Mouse (Mus musculus): Measurements from ENCODE around the gene Rbm19. TPM values are rescaled to one million over a fixed set of nuclear protein-coding genes. Genes with fewer than 3 reads are reported as not detected.

Gene Rbm19
- 16.0 and 16.2 TPM in 2 replicates for polyA plus RNA-seq (2014; fragmentation: Nextera tagmentation; extraction: Ambion mirVana)

DNA sequence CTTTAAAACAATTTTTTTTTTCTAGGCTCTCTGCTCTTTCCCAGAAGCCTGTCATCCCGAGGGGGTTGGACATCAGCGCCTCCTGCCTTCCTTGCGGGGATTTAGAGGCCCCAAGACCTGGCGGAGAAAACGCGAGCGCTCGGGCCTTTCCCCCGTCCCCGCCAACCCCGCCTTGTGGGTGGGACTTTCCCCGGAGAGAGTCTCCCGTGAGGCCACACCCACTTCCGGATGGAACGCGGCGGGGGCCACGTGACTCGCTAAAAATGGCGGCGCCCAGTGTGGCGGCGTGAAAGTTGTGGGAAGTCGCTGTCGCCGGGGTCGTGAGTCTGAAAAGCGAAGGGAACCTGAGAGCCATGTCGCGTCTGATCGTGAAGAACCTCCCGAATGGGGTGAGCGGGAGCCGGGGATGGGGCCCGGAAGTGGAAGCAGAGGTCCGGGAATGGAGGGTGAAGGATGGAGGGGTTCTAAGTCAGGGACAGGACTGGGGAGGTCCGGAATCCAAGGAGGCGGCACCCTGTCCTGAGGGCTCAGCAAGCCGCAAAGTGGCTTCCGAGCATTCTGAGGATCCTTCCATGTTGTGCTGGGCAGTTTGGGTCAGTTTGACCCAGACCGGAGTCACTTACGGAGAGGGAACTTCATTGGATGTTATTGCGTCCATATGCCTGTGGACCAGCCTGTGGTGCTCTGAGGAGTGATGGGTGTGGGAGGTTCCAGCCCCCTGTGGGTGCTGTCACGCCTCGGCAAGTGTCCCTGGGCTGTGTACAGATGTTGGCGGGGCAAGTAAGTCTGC lies at the start of gene Rbm19:
TSS of gene Rbm19 (plus strand) at position 205 of the 790 bp plus-strand sequence.
- peaks cover 27% of the 10 kb centered on the region for H3K36me3 ChIP-seq (ENCODE audit: control insufficient read depth, insufficient read depth, low read length)
- no peaks in the 10 kb centered on the region for H3K27me3 ChIP-seq (ENCODE audit: control insufficient read depth, insufficient read depth, low read length)
- H3K4me1 ChIP-seq (ENCODE audit: control insufficient read depth, insufficient read depth, low read length) = peaks cover 5% of the 10 kb centered on the region
- under 1% methylated on average over 46 of the region's 46 CpGs for WGBS
- ATAC-seq (ENCODE audit: low FRiP score, low TSS enrichment) = peak; percentile 89
- no peak within 1 kb of the TSS; the same call in 1 of the 2 replicates for H3K27ac ChIP-seq (replicated peaks; ENCODE audit: low read depth, low read length)
- H3K9ac ChIP-seq (replicated peaks; ENCODE audit: low read length) = peak within 1 kb of the TSS; percentile 60
- peak; percentile 96 for DNase-seq
- no peaks in the 10 kb centered on the region for H3K9me3 ChIP-seq (ENCODE audit: control insufficient read depth, low read length)
- H3K4me3 ChIP-seq (replicated peaks; ENCODE audit: low read depth, low read length) = peak within 1 kb of the TSS; percentile 72
- H3K4me2 ChIP-seq (ENCODE audit: low read length) = peak within 1 kb of the TSS; percentile 93

- 55% methylated on average over 6 of the region's 6 CpGs for WGBS
- no peak overlapping the region for H3K27ac ChIP-seq (replicated peaks; ENCODE audit: low read depth, low read length)
Measured at GRCm38 (mm10) chr5:120067266-120067665, 49.0 kb upstream of the Rbm19 start.

GRCm38 (mm10) chr5:120074101-120074500 lies 42.2 kb upstream of the Rbm19 start:
- no peak for DNase-seq
- no peaks in the 10 kb centered on the region for H3K4me1 ChIP-seq (ENCODE audit: control insufficient read depth, insufficient read depth, low read length)
- no peak overlapping the region for H3K27ac ChIP-seq (replicated peaks; ENCODE audit: low read depth, low read length)
- no peak overlapping the region for H3K4me3 ChIP-seq (replicated peaks; ENCODE audit: low read depth, low read length)
- H3K9ac ChIP-seq (replicated peaks; ENCODE audit: low read length) = no peak overlapping the region
- no peaks in the 10 kb centered on the region for H3K36me3 ChIP-seq (ENCODE audit: control insufficient read depth, insufficient read depth, low read length)
- no peak for ATAC-seq (ENCODE audit: low FRiP score, low TSS enrichment)
- no peaks in the 10 kb centered on the region for H3K9me3 ChIP-seq (ENCODE audit: control insufficient read depth, low read length)
- WGBS = 80% methylated on average over 9 of the region's 9 CpGs
- H3K27me3 ChIP-seq (ENCODE audit: control insufficient read depth, insufficient read depth, low read length) = no peaks in the 10 kb centered on the region
- no peak overlapping the region for H3K4me2 ChIP-seq (ENCODE audit: low read length)

More at GRCm38 (mm10) chr5:120067266-120067665, 49.0 kb upstream of the Rbm19 start:
- Histone ChIP-seq H3K9me3 (ENCODE audit: control insufficient read depth, low read length) (no peaks in the 10 kb centered on the region), H3K27me3 (ENCODE audit: control insufficient read depth, insufficient read depth, low read length) (no peaks in the 10 kb centered on the region), H3K4me2 (ENCODE audit: low read length) (no peak overlapping the region), H3K4me1 (ENCODE audit: control insufficient read depth, insufficient read depth, low read length) (no peaks in the 10 kb centered on the region), H3K36me3 (ENCODE audit: control insufficient read depth, insufficient read depth, low read length) (no peaks in the 10 kb centered on the region), H3K4me3 (replicated peaks; ENCODE audit: low read depth, low read length) (no peak overlapping the region), H3K9ac (replicated peaks; ENCODE audit: low read length) (no peak overlapping the region)
- DNase-seq (no peak), ATAC-seq (ENCODE audit: low FRiP score, low TSS enrichment) (no peak)

GRCm38 (mm10) chr5:120080027-120080426 lies 36.2 kb upstream of the Rbm19 start:
- Histone ChIP-seq H3K36me3 (ENCODE audit: control insufficient read depth, insufficient read depth, low read length) (no peaks in the 10 kb centered on the region), H3K27me3 (ENCODE audit: control insufficient read depth, insufficient read depth, low read length) (no peaks in the 10 kb centered on the region), H3K9ac (replicated peaks; ENCODE audit: low read length) (no peak overlapping the region), H3K4me2 (ENCODE audit: low read length) (no peak overlapping the region), H3K4me3 (replicated peaks; ENCODE audit: low read depth, low read length) (no peak overlapping the region), H3K9me3 (ENCODE audit: control insufficient read depth, low read length) (no peaks in the 10 kb centered on the region), H3K4me1 (ENCODE audit: control insufficient read depth, insufficient read depth, low read length) (no peaks in the 10 kb centered on the region), H3K27ac (replicated peaks; ENCODE audit: low read depth, low read length) (no peak overlapping the region)
- WGBS = 72% methylated on average over 9 of the region's 9 CpGs
- ATAC-seq (ENCODE audit: low FRiP score, low TSS enrichment) (no peak), DNase-seq (no peak)

- Histone ChIP-seq H3K27me3 (ENCODE audit: control insufficient read depth, insufficient read depth, low read length) (no peaks in the 10 kb centered on the region), H3K4me1 (ENCODE audit: control insufficient read depth, insufficient read depth, low read length) (no peaks in the 10 kb centered on the region), H3K4me3 (replicated peaks; ENCODE audit: low read depth, low read length) (no peak overlapping the region), H3K4me2 (ENCODE audit: low read length) (no peak overlapping the region), H3K9ac (replicated peaks; ENCODE audit: low read length) (no peak overlapping the region), H3K9me3 (ENCODE audit: control insufficient read depth, low read length) (no peaks in the 10 kb centered on the region), H3K27ac (replicated peaks; ENCODE audit: low read depth, low read length) (no peak overlapping the region), H3K36me3 (ENCODE audit: control insufficient read depth, insufficient read depth, low read length) (no peaks in the 10 kb centered on the region)
- no peak for DNase-seq
- ATAC-seq (ENCODE audit: low FRiP score, low TSS enrichment) = no peak
- 88% methylated on average over 6 of the region's 6 CpGs for WGBS
Measured at GRCm38 (mm10) chr5:120080468-120080867, 35.8 kb upstream of the Rbm19 start.

- Histone ChIP-seq H3K4me3 (replicated peaks; ENCODE audit: low read depth, low read length) (no peak overlapping the region), H3K27me3 (ENCODE audit: control insufficient read depth, insufficient read depth, low read length) (0 out of 2 replicates have a peak, but pooled peaks cover 4% of the 10 kb centered on the region), H3K9me3 (ENCODE audit: control insufficient read depth, low read length) (no peaks in the 10 kb centered on the region), H3K4me2 (ENCODE audit: low read length) (no peak overlapping the region), H3K27ac (replicated peaks; ENCODE audit: low read depth, low read length) (no peak overlapping the region), H3K36me3 (ENCODE audit: control insufficient read depth, insufficient read depth, low read length) (no peaks in the 10 kb centered on the region), H3K9ac (replicated peaks; ENCODE audit: low read length) (no peak overlapping the region), H3K4me1 (ENCODE audit: control insufficient read depth, insufficient read depth, low read length) (no peaks in the 10 kb centered on the region)
- 2% methylated on average over 16 of the region's 16 CpGs for WGBS
- DNase-seq = peak; percentile 98
- ATAC-seq (ENCODE audit: low FRiP score, low TSS enrichment) = no peak
Measured at GRCm38 (mm10) chr5:120088561-120088960, 27.7 kb upstream of the Rbm19 start.

GRCm38 (mm10) chr5:120094602-120095001 lies 21.7 kb upstream of the Rbm19 start:
- Histone ChIP-seq H3K9me3 (ENCODE audit: control insufficient read depth, low read length) (no peaks in the 10 kb centered on the region), H3K9ac (replicated peaks; ENCODE audit: low read length) (no peak overlapping the region), H3K27me3 (ENCODE audit: control insufficient read depth, insufficient read depth, low read length) (0 out of 2 replicates have a peak, but pooled peaks cover 4% of the 10 kb centered on the region), H3K36me3 (ENCODE audit: control insufficient read depth, insufficient read depth, low read length) (no peaks in the 10 kb centered on the region), H3K27ac (replicated peaks; ENCODE audit: low read depth, low read length) (no peak overlapping the region), H3K4me1 (ENCODE audit: control insufficient read depth, insufficient read depth, low read length) (no peaks in the 10 kb centered on the region), H3K4me2 (ENCODE audit: low read length) (no peak overlapping the region), H3K4me3 (replicated peaks; ENCODE audit: low read depth, low read length) (no peak overlapping the region)
- no peak for ATAC-seq (ENCODE audit: low FRiP score, low TSS enrichment)
- peak; percentile 79 for DNase-seq
- 56% methylated on average over 7 of the region's 7 CpGs for WGBS

DNA sequence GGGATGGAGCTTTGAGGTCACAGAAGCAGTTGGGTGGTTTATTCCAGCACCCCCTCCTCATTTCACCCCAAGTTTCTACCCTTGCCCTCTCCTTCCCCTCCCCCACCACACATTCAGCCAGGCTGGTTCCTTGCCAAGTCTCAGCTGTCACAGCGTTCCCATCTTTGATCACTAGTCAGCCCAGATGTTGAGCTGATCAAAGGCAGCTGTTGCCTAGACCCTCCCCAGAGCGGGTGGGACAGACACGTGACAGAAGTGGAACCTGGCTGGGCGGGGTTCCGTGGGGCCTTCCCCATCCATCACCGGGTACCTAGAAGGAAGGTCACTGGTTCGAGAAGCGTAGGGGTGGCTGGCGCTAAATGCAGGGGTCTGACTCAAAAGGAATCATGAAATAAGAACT lies 19.2 kb upstream of the Rbm19 start:
- WGBS = 74% methylated on average over 9 of the region's 9 CpGs
- H3K36me3 ChIP-seq (ENCODE audit: control insufficient read depth, insufficient read depth, low read length) = no peaks in the 10 kb centered on the region
- DNase-seq = no peak

DNA sequence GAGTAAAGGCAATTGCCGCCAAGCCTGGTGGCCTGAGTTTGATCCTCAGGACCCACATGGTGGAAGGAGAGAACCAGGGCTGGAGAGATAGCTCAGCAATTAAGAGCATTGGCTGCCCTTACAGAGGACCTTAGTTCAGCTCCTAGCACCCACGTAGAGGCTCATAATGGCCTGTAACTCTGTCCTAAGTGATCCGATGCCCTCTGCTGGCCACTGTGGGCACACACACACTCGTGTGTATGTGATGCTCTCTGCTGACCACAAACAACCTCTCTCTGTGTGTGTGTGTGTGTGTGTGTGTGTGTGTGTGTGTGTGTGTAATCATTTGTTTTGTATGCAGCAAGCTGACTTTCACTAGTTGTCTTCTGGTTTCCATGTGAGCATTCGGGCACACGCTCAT lies 15.5 kb upstream of the Rbm19 start:
- no peak overlapping the region for H3K4me3 ChIP-seq (replicated peaks; ENCODE audit: low read depth, low read length)
- DNase-seq (no peak), ATAC-seq (ENCODE audit: low FRiP score, low TSS enrichment) (no peak)
- no peak overlapping the region for H3K27ac ChIP-seq (replicated peaks; ENCODE audit: low read depth, low read length)
- no peaks in the 10 kb centered on the region for H3K4me1 ChIP-seq (ENCODE audit: control insufficient read depth, insufficient read depth, low read length)
- 86% methylated on average over 6 of the region's 6 CpGs for WGBS
- no peaks in the 10 kb centered on the region for H3K36me3 ChIP-seq (ENCODE audit: control insufficient read depth, insufficient read depth, low read length)
- no peaks in the 10 kb centered on the region for H3K27me3 ChIP-seq (ENCODE audit: control insufficient read depth, insufficient read depth, low read length)
- no peak overlapping the region for H3K4me2 ChIP-seq (ENCODE audit: low read length)
- no peak overlapping the region for H3K9ac ChIP-seq (replicated peaks; ENCODE audit: low read length)
- no peaks in the 10 kb centered on the region for H3K9me3 ChIP-seq (ENCODE audit: control insufficient read depth, low read length)

More for the DNA sequence above, 19.2 kb upstream of the Rbm19 start:
- Histone ChIP-seq H3K27me3 (ENCODE audit: control insufficient read depth, insufficient read depth, low read length) (no peaks in the 10 kb centered on the region), H3K4me2 (ENCODE audit: low read length) (no peak overlapping the region), H3K4me1 (ENCODE audit: control insufficient read depth, insufficient read depth, low read length) (no peaks in the 10 kb centered on the region), H3K9me3 (ENCODE audit: control insufficient read depth, low read length) (no peaks in the 10 kb centered on the region), H3K4me3 (replicated peaks; ENCODE audit: low read depth, low read length) (no peak overlapping the region), H3K9ac (replicated peaks; ENCODE audit: low read length) (no peak overlapping the region), H3K27ac (replicated peaks; ENCODE audit: low read depth, low read length) (no peak overlapping the region)
- ATAC-seq (ENCODE audit: low FRiP score, low TSS enrichment) = no peak

Data from midbrain, embryonic 14.5 days (tissue).